Mouse (Mus musculus) megakaryocyte progenitor cell, adult 5-6 weeks (primary cell): ENCODE measurements around the gene Sgpp1. TPM values are rescaled to one million over a fixed set of nuclear protein-coding genes. Genes with fewer than 3 reads are reported as not detected.
A peak's percentile ranks its signal among the peaks of the same experiment; 100 is the strongest.
"Not testable (repeated sequence)": the region's sequence is repeated elsewhere in the genome, so short reads cannot be mapped to it uniquely, and the experiment has no call there.

Experiments
- ATAC-seq: replicated peaks from 2 replicates; pipeline ENCODE4 v1.8.0; 2016; ENCODE audit warnings: mild to moderate bottlenecking, moderate TSS enrichment, inconsistent platforms; ENCODE audit not compliant: poor library complexity
- total RNA-seq, 2 experiments: library from RNA; stranded (forward) in 1 of 2; stranded (reverse) in 1 of 2; fragments of 157-497, 149-512 nt in 1 of 2; fragments of 200-1000 nt in 1 of 2; gene quantifications; 2 replicates each; pipeline versions ENCODE4 v1.2.3 to v1.2.4; 2015 to 2017

Gene Sgpp1
- total RNA-seq, 2 experiments from 2014 or later, result 75.7 to 85.2 TPM

DNA sequence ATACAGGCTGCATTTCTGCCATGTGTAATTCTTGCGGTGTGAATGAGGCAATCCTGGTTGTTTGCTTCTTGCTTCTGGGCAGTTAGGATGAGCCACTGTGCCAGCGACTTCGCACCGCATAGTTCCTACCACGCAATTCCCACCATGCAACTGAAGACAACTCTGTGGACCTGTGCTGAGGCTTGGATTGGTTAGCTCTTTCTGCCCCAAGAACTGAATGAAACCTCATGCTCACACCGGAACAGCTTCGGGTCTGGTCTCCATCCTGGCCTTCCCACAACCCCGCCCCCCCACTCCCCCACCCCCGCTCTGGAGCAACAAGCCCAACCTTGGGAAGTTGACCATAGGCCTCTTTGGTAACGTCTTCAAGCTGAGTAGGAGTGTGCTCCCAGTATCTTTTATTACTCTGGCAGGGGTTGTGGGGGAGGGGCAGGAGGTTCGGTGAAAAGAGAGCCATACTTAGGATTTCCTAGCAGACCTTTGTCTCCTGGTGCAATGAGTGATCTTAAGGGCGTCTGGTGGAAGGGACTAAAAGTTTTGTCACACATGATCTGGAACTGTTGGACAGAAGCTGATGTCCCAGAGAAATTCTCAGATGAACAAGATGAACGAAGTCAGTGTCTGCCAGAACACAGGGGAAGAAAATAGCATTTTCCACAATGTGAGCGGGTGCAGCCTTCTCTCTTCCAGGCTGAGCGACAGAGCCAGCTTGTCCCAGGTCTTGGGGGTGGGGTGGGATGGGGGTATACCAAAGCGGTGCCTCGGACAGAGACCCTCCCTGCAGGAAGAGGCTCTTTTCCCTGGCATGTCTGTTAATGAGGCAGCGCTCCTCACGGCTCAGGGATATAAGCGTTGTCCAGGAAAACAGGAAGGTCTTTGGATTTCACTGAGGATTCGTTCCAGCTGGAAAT, 34.1 kb downstream of the Sgpp1 start:
- peak; percentile 83 for ATAC-seq

DNA sequence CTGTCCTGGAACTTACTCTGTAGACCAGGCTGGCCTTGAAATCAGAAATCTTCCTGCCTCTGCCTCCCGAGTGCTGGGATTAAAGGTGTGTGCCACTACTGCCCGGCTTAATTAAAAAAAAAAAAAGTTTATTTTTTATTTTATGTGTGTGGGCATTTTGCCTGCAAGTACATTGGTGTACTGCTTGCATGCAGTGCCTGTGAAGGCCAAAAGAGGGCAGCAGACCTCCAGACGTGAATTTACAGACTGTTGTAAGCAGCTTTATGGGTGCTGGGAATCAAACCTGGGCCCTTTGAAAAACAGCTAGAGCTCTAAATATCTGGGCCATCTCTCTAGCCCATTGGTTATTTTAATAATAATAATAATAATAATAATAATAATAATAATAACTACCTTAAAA, 36.8 kb downstream of the Sgpp1 start:
- ATAC-seq, result no peak

- not testable (repeated sequence) for ATAC-seq
Observed at GRCm38 (mm10) chr12:75695845-75696244, 39.7 kb downstream of the Sgpp1 start.

DNA sequence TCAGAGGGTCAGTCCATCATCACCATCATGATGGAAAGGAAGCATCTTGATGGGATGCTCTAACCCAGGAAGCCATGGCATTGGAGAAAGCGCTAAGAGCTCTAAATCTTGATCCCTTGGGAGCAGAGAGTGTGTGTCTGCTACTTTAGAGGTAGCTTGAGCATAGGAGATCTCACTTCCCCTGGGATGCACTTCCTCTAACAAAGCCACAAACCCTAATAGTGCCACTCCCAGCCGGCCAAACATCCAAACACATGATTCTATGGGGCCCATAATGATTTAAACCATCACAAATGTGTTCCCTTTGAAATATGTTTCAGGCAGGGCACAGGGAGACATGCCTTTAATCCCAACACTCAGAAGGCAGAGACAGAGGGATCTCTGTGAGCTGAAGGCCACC, 46.5 kb downstream of the Sgpp1 start:
- ATAC-seq, result no peak

DNA sequence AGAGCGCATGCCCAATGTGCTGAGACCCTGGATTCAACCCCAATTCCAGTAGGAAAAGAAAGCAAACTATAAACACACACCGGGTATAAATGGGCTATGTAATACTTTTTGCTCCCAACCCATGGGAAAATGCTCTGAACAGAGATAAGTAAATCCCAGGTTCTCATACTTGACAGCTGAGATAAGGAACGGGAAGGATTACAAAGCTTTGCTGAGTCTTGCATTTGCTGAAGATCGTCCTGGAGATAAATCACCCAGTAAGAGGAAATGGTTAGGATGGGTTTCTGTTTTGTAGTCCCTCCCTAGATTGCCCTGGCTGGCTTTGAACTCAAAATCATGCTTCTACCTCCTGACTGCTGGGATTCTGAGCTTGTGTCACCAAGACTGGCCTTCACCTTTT, 48.2 kb downstream of the Sgpp1 start:
- ATAC-seq, result peak; percentile 29

- not testable (repeated sequence) for ATAC-seq
Observed at GRCm38 (mm10) chr12:75684026-75684425, 51.5 kb downstream of the Sgpp1 start.

DNA sequence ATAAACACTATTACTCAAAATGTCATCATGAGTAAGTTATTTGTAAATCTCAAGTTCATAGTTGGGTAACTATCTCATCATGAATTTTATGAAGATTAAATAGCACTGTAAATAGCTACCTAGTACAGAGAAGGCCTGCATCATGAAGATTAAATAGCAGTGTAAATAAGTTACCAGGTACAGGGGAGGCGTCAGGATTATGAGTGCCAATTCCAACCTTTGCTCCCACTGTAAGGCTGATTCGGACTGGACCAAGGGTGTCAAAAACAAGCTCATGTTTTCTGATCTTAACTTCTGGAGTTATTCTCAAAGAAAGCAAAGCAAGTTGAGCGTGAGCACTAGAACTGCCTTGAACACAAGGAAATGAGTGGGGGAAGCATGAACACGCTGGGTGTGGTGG, 51.9 kb downstream of the Sgpp1 start:
- ATAC-seq, result no peak

DNA sequence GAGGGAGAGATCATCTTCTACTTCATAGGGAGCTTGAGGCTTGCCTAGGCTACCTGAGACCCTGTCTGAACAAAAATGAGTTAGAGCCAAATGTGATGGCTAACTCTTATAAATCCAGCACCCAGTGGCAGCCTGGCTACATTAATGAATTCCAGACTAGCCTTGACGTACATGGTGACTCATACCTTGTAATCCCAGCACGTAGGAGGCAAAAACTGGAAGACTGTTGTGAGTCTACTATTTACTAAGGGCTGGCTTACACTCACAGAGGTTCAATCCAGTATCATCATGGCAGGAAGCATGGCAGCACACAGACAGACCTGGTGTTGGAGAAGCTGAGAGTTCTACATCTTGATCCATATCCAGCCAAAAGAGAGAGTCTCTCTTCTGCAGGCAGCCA, 52.7 kb downstream of the Sgpp1 start:
- no peak for ATAC-seq

- no peak for ATAC-seq
Observed at GRCm38 (mm10) chr12:75681101-75681500, 54.4 kb downstream of the Sgpp1 start.

DNA sequence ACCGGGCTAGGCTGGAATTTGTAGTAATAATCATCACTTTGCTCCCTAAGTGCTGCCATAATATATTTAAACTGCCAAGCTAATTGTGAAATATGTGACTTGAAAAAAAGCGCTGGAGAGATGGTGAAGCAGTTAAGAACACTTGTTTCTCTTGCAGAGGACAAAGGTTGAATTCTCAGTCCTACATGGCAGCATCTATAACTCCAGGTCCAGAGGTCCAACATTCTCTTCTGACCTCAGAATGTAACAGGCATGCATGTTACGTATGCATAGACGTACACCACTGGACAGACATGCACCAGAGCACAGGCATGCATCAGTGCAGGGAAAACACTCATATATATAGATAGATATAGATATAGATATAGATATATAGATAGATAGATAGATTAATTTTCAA, 57.1 kb downstream of the Sgpp1 start:
- no peak for ATAC-seq

GRCm38 (mm10) chr12:75672630-75673029, 62.9 kb downstream of the Sgpp1 start:
- ATAC-seq, result no peak

DNA sequence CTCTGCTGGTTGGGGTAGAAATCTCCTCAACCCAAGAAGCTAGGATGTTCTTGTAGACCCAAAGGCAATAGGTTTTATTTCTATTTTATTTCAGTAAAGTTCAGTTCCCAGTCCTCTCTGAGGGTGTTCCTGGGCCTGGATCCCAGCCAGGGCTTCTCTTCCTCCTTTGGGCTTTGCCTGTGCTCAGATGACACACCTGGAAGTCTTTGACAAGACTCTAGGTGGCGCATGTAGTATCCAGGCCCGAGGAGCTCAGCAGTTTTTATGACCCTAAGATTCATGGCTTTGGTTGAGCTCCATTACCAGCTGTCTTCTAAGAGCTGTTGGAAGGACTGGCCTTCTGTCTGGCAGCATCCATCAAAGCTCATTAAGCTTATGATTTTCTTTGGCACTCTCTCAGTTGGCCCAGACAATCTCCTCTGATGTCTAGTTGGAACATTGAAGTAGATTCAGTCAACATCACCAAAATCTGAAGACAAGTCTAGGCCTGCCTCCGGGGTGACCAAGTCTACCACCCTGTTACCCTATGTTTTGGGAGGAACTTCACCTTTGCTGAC, 63.7 kb downstream of the Sgpp1 start:
- ATAC-seq, result no peak

- no peak for ATAC-seq
Observed at GRCm38 (mm10) chr12:75670611-75671010, 64.9 kb downstream of the Sgpp1 start.

- peak; percentile 84 for ATAC-seq
Observed at GRCm38 (mm10) chr12:75669258-75670106, 66.0 kb downstream of the Sgpp1 start, which contains the start of gene Wdr89. Gene Wdr89 (minus strand): TSS chr12:75669537.

- ATAC-seq, result peak; percentile 36
Observed at GRCm38 (mm10) chr12:75668916-75669257, 66.6 kb downstream of the Sgpp1 start.

GRCm38 (mm10) chr12:75668221-75668620, 67.3 kb downstream of the Sgpp1 start:
- no peak for ATAC-seq

DNA sequence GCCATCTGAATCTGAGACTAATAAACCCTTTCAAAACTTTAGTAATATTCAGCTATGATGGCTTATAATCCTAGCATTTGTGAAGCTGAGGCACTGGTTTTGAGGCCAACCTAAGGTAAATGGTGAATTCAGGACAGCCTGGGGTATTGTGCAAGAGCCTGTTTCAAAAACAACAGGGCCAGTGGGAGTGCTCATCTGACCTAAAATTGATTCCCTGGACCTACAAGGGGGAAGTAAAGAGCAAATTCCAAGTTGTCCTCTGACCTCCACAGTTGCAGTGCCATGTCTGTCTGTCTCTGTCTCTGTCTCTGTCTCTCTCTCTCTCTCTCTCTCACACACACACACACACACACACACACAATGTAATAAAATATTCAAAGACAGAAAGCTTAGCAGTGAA, 68.6 kb downstream of the Sgpp1 start:
- ATAC-seq, result no peak

DNA sequence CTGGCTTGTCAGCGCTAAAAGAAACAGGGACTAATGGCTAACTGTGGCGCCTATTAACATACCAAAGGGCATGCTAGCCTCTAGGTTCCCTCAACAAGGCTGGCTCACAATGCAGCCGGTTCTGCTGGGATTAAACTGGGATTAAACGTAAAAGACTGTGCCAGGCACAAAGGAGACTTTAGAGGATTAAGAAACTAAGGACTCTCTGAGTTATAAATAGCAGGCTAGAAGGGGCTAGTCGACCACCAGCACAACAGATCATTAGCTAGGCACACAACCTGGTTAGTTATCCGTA, 71.1 kb downstream of the Sgpp1 start:
- no peak for ATAC-seq
